Mouse (Mus musculus): ENCODE measurements around the gene Maff.
A peak's percentile ranks its signal among the peaks of the same experiment; 100 is the strongest.

Maff gene

GRCm38 (mm10) chr15:79346051-79346793 lies at the start of gene Maff:
Gene Maff (plus strand): TSS chr15:79346621.
- DNase-seq (ENCODE audit: low read depth, low spot score): peak; percentile 30

DNA sequence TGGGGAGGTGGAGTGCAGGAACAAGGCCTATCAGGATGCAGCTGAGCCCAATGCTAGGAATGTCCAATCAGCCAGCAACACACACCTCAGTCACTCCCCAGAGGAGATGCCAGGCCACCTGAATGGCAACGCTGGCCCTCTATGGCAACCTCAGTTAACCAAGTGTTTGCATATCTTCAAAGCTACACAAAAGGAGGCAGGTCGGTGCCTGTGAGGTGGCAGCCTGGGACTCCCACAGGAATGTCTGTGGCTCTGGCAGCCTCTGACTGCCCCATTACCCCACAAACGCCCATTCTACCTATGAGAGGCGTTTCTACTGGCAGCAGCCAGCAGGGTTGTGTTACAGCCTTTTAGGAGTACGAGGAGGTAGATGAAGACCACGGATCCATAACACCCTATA lies 47.9 kb upstream of the Maff start:
- no peak for DNase-seq (ENCODE audit: low read depth, low spot score)

DNA sequence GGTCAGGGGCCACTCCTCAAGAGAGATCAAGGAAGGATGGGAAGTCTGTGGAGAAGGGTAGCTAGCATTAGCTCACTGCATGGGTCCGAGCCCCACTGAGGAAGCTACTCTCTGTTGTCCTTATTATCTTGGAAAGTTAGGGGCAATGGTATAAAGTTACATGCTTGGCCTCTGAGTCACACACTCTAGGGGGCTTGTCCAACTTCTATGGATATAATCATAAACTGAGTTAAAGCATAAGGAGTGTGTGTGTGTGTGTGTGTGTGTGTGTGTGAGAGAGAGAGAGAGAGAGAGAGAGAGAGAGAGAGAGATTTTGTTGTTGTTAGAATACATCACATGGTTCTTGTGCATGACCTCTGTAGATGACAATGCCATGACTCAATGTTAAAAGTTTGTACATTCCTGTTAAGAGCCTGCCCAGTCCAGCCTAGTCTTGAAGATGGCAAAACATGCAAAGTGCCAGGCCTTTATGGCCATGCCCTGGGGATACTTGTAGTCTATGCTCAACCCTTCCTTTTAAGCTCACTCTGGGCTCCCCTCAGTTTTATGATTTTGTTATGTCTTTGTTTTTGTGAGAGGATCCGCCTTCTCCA lies 46.8 kb upstream of the Maff start:
- DNase-seq (ENCODE audit: low read depth, low spot score): no peak

DNA sequence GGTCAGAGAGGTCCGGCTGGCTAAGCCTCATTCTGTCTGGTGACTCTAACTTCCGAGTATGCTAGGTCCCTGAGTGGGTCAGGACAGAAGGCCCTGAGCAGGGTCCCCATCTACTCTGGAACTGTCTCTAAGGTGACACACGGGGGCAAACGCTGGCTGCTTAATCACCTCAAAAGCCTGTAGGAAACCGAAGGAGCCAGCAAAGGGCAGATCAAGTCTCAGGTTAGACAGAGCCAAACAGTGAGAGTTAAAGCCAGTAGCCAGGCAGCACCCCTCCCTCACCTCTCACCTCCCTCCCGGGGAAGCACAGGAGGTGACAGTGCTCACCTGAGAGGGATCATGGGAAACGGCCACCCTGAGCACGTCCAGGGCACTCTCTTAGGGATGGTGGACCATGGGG lies 42.7 kb upstream of the Maff start:
- DNase-seq (ENCODE audit: low read depth, low spot score): no peak

GRCm38 (mm10) chr15:79304832-79305231 lies 41.6 kb upstream of the Maff start:
- no peak for DNase-seq (ENCODE audit: low read depth, low spot score)

DNA sequence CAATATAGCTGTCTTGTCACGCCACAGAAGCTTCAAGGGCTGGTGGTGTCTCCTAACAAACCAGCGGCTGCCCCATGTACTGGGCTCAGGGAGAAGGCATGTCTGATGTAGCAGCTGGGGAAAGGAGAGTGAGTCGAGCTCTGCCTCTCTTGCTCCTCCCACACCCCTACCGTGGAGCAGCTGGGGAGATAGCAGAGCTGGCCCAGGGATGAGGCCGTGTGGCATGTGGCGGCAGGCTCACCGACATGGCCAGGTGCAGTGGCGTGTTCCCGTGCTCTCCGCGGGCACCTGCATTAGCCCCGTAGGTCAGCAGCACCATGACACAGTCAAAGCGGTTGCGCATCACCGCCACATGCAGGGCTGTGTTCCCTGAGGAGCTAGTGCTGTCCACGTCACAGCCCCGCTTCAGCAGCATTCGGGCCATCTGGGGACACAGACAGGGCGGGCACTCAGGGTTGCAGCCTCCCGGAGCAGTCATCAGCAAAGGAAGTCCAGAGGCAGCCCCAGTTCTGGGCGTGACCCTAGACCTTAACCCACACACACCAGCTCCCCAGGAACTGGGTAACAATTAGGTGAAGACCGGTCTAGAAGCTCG lies 40.3 kb upstream of the Maff start:
- DNase-seq (ENCODE audit: low read depth, low spot score): no peak

GRCm38 (mm10) chr15:79307861-79308260 lies 38.6 kb upstream of the Maff start:
- no peak for DNase-seq (ENCODE audit: low read depth, low spot score)

DNA sequence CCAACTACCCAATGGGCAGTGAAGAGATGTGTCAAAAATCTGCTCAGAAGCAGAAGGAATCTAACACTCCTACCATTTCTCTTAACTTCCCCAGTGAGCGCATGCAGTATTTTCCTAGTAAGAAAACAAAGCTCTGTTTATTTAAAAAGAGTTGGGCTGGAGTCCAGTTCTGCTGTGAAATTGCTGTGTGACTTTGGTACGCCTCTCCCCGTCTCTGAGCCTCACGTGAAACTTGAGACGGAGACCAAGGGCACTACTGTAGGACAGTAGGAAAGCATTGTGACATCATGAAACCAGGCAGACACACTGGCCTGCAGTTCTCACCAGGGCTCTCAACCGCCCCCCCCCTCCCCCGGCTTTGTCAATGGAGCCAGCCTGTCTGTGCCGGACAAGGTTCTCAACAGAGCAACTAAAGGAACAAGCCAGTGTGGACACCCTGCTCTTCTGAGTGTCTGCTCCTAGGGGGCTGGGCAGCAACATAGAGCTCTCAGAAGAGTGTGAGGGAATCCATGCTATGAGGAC lies 32.5 kb upstream of the Maff start:
- DNase-seq (ENCODE audit: low read depth, low spot score): no peak

- no peak for DNase-seq (ENCODE audit: low read depth, low spot score)
These were observed 24.7 kb upstream of the Maff start for GRCm38 (mm10) chr15:79321733-79322190.

DNA sequence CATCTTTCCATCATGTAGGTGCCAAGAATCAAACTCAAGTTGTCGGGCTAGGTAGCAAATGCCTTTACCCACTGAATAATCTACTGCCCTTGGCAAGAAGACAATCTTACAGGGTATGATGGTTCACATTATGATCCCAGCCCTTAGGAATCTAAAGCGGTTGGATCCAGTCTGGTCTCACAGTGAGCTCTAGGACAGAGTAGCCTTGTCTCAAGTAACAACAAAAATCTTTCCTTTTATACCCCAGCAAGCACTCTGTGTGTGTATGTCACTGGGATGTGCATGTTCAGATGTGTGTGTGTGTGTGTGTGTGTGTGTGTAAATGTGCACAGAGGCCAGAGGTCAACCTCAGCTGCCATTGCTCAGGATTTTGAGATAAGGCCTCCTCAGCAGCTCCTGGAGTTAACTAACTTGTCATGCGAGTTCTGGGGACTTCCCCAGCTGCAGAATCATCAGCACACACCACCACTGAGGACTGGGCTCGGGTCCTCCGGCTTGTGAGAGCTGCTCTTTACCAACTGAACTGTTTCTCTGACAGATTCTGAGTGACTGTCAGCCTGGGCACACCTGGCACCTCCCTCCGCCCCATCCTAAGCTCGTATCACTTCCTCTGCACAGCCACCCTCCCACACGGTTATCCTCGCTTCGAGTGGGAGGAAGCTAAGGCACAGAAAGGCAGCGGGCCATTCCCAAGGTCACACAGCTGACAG lies 24.0 kb upstream of the Maff start:
- DNase-seq (ENCODE audit: low read depth, low spot score): peak; percentile 73

GRCm38 (mm10) chr15:79322991-79323790 lies 23.2 kb upstream of the Maff start:
- peak; percentile 74 for DNase-seq (ENCODE audit: low read depth, low spot score)

DNA sequence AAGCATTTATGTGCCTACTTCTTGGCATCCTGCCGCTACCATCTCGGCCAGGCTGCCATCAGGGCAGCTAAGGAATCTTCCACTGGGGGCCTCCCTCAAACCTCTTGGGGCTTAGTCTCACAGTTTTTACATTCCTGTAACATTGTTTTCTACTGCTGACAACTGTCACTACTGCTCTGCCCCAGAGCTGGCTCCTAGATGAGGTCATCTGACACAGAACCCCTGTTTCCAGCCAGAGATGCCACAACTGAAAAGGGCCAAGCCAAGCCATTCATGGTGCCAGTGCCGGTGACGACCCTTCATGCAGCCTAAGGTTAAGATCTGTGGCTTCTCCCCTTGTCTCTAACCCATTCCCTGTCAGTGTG lies 22.6 kb upstream of the Maff start:
- DNase-seq (ENCODE audit: low read depth, low spot score): no peak

DNA sequence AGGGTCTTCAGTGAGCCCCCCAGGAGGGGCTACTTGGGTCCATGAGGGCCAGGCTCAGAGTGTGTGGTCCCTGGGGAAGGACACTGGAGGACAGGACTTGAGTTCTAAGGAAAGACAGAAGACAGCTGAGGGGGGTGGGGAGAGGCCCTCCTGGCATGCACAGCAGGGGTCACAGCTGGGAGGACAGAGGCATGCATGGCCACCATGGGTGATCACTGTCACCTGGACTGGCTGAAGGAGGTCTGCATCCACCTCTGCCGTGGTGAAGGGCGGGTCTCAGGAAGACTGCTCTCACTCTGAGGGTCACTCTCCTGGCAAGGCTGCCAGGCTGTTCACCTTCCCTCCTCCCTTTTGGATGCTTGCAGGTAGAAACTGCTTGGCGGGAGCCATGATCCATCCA lies 22.0 kb upstream of the Maff start:
- DNase-seq (ENCODE audit: low read depth, low spot score): no peak

GRCm38 (mm10) chr15:79325742-79326141 lies 20.7 kb upstream of the Maff start:
- DNase-seq (ENCODE audit: low read depth, low spot score): no peak

DNA sequence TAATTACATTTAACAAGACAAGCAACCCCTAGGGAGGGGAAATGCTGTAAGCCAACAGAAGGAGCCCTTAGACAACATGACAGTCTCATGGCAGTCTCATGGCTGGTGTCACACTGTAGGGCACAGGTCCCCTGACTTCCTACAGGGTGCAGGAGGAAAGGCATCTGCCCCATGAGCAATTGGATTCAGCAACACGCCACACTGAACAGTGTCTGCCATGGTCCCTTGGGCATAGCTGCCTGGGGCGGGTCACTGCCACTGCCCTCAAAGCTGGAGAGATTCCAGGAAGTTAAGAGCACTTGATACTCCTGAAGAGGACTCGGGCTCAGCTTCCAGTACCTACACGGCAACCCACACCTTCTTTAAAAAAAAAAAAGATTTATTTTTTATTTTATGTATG lies 20.2 kb upstream of the Maff start:
- no peak for DNase-seq (ENCODE audit: low read depth, low spot score)

- DNase-seq (ENCODE audit: low read depth, low spot score): peak; percentile 63
These were observed 19.2 kb upstream of the Maff start for GRCm38 (mm10) chr15:79326971-79327961.

GRCm38 (mm10) chr15:79328058-79328938 lies 18.1 kb upstream of the Maff start, which contains the start of gene Pla2g6:
Gene Pla2g6 (minus strand): TSS chr15:79328390.
- DNase-seq (ENCODE audit: low read depth, low spot score): peak; percentile 98

DNA sequence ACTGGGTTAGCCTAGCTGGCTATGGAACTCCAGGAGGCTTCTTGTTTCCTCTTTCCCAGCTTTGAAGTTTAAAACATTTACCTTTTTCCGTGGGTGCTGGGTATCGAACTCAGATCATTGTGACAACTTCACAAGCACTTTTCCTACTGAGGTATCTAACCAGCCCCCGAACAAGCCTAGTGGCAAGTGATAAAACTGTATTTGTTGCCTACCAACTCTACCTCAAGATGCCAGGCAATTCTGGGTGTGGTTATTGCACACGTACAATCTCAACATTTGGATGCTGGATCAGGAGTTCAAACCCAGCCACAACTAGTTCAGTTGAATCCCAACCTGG lies 17.5 kb upstream of the Maff start:
- DNase-seq (ENCODE audit: low read depth, low spot score): peak; percentile 56

DNA sequence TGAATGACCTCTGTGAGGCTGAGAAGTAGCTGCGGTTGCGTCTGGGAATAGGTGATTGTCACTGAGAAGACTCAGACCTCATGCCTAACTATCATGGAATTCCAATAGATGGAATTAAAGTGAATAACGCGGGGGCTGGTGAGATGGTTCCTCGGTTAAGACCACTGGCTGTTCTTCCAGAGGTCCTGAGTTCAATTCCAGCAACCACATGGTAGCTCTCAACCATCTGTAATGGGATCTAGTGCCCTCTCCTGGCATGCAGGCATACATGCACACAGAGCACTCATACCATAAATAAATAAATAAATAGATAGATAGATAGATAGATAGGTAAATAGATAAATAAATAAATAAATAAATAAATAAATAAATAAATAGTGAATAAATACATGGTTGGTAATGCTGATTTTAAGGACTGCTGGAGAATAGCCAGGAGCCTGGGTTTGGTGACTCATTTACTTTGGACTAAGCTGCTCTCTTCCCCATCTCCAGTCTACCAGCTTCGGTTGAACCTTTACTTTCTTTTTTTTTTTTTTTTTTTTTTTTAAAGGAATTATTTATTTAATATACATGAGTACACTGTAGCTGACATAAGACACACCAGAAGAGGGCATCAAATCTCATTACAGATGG lies 17.0 kb upstream of the Maff start:
- DNase-seq (ENCODE audit: low read depth, low spot score): peak; percentile 55

All from CD4-positive, CD25-positive, alpha-beta regulatory T cell, adult 2 months (primary cell).